Mouse (Mus musculus): Measurements from ENCODE around the gene Tspan15. TPM values are rescaled to one million over a fixed set of nuclear protein-coding genes. Genes with fewer than 3 reads are reported as not detected.

Gene Tspan15
- polyA plus RNA-seq (2012; rRNA removed): 51.2 and 55.0 TPM in 2 replicates

- under 1% methylated on average over 59 of the region's 59 CpGs for WGBS
- DNase-seq: peak; percentile 96
- no peaks in the 10 kb centered on the region for H3K27me3 ChIP-seq (ENCODE audit: control insufficient read depth, insufficient read depth, low read length)
- peak within 1 kb of the TSS; percentile 16; the same call in 1 of the 2 replicates for H3K27ac ChIP-seq (ENCODE audit: insufficient read depth, low read length)
- peak; percentile 77 for TF ChIP-seq POLR2A (IDR thresholded peaks at IDR 0.05; ENCODE audit: borderline replicate concordance, insufficient read depth, low read length)
- TF ChIP-seq CTCF (IDR thresholded peaks at IDR 0.05; ENCODE audit: borderline replicate concordance, insufficient read depth, low read depth, low read length): no peak
- peak within 1 kb of the TSS; percentile 64 for H3K4me3 ChIP-seq (replicated peaks; ENCODE audit: insufficient read depth, low read depth, low read length)
- H3K4me1 ChIP-seq (ENCODE audit: control insufficient read depth, insufficient read depth, low read length): peaks cover 12% of the 10 kb centered on the region
Observed at GRCm38 (mm10) chr10:62230708-62231394, at the start of gene Tspan15. Gene Tspan15 (minus strand): TSS chr10:62231251.

- no peak for DNase-seq
- no peaks in the 10 kb centered on the region for H3K4me1 ChIP-seq (ENCODE audit: control insufficient read depth, insufficient read depth, low read length)
- no peak overlapping the region for H3K27ac ChIP-seq (ENCODE audit: insufficient read depth, low read length)
- no peak for TF ChIP-seq CTCF (IDR thresholded peaks at IDR 0.05; ENCODE audit: borderline replicate concordance, insufficient read depth, low read depth, low read length)
- no peak for TF ChIP-seq POLR2A (IDR thresholded peaks at IDR 0.05; ENCODE audit: borderline replicate concordance, insufficient read depth, low read length)
- no peaks in the 10 kb centered on the region for H3K27me3 ChIP-seq (ENCODE audit: control insufficient read depth, insufficient read depth, low read length)
- WGBS: 65% methylated on average over 4 of the region's 4 CpGs
- H3K4me3 ChIP-seq (replicated peaks; ENCODE audit: insufficient read depth, low read depth, low read length): no peak overlapping the region
Observed at GRCm38 (mm10) chr10:62279671-62280070, 48.6 kb upstream of the Tspan15 start.

GRCm38 (mm10) chr10:62279066-62279465, 48.0 kb upstream of the Tspan15 start:
- H3K4me3 ChIP-seq (replicated peaks; ENCODE audit: insufficient read depth, low read depth, low read length): no peak overlapping the region
- no peak overlapping the region for H3K27ac ChIP-seq (ENCODE audit: insufficient read depth, low read length)
- DNase-seq: no peak
- H3K4me1 ChIP-seq (ENCODE audit: control insufficient read depth, insufficient read depth, low read length): no peaks in the 10 kb centered on the region
- WGBS: 63% methylated on average over 3 of the region's 3 CpGs
- TF ChIP-seq CTCF (IDR thresholded peaks at IDR 0.05; ENCODE audit: borderline replicate concordance, insufficient read depth, low read depth, low read length) (no peak), POLR2A (IDR thresholded peaks at IDR 0.05; ENCODE audit: borderline replicate concordance, insufficient read depth, low read length) (no peak)
- H3K27me3 ChIP-seq (ENCODE audit: control insufficient read depth, insufficient read depth, low read length): no peaks in the 10 kb centered on the region

DNA sequence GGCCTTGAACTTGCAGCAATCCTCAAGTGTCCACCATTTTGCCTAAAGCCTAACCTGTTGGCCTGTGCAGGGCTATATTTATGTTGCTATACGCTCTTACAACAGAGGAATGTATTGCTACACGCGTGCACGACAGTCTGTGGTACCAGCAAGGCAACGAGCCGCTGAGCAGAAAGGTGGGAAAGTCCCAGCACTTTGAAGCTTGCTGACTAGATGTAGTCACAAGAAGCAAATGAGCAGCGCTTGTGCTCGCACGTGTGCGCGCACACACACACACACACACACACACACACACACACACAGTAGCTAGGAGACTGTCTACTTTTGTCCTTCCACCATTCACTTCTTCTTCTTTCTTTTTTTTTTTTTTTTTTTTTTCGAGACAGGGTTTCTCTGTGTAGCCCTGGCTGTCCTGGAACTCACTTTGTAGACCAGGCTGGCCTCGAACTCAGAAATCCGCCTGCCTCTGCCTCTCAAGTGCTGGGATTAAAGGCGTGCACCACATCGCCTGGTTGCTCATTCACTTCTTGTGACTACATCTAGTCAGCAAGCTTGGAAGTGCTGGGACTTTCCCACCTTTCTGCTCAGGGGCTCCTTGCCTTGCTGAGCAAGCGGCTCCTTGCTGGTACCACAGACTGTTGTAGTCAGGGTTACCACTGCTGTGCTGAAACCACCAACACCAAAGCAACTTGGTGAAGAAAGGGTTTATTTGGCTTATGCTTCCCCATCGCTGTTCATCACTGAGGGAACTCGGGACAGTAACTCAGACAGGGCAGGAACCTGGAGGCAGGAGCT, 46.6 kb upstream of the Tspan15 start:
- no peaks in the 10 kb centered on the region for H3K27me3 ChIP-seq (ENCODE audit: control insufficient read depth, insufficient read depth, low read length)
- no peak for DNase-seq
- no peak overlapping the region for H3K4me3 ChIP-seq (replicated peaks; ENCODE audit: insufficient read depth, low read depth, low read length)
- no peaks in the 10 kb centered on the region for H3K4me1 ChIP-seq (ENCODE audit: control insufficient read depth, insufficient read depth, low read length)
- H3K27ac ChIP-seq (ENCODE audit: insufficient read depth, low read length): no peak overlapping the region
- TF ChIP-seq POLR2A (IDR thresholded peaks at IDR 0.05; ENCODE audit: borderline replicate concordance, insufficient read depth, low read length) (no peak), CTCF (IDR thresholded peaks at IDR 0.05; ENCODE audit: borderline replicate concordance, insufficient read depth, low read depth, low read length) (no peak)
- 92% methylated on average over 18 of the region's 19 CpGs for WGBS

- H3K27me3 ChIP-seq (ENCODE audit: control insufficient read depth, insufficient read depth, low read length): no peaks in the 10 kb centered on the region
- DNase-seq: peak; percentile 81 to 91
- WGBS: 22% methylated on average over 4 of the region's 4 CpGs
- H3K4me1 ChIP-seq (ENCODE audit: control insufficient read depth, insufficient read depth, low read length): no peaks in the 10 kb centered on the region
- H3K4me3 ChIP-seq (replicated peaks; ENCODE audit: insufficient read depth, low read depth, low read length): no peak overlapping the region
- H3K27ac ChIP-seq (ENCODE audit: insufficient read depth, low read length): no peak overlapping the region
- no peak for TF ChIP-seq POLR2A (IDR thresholded peaks at IDR 0.05; ENCODE audit: borderline replicate concordance, insufficient read depth, low read length)
- TF ChIP-seq CTCF (IDR thresholded peaks at IDR 0.05; ENCODE audit: borderline replicate concordance, insufficient read depth, low read depth, low read length): peak; percentile 82
Observed at GRCm38 (mm10) chr10:62275235-62275634, 44.2 kb upstream of the Tspan15 start.

- Histone ChIP-seq H3K4me1 (ENCODE audit: control insufficient read depth, insufficient read depth, low read length) (peaks cover 5% of the 10 kb centered on the region), H3K4me3 (replicated peaks; ENCODE audit: insufficient read depth, low read depth, low read length) (no peak overlapping the region), H3K27ac (ENCODE audit: insufficient read depth, low read length) (no peak overlapping the region), H3K27me3 (ENCODE audit: control insufficient read depth, insufficient read depth, low read length) (no peaks in the 10 kb centered on the region)
- no peak for DNase-seq
- no peak for TF ChIP-seq POLR2A (IDR thresholded peaks at IDR 0.05; ENCODE audit: borderline replicate concordance, insufficient read depth, low read length)
- no peak for TF ChIP-seq CTCF (IDR thresholded peaks at IDR 0.05; ENCODE audit: borderline replicate concordance, insufficient read depth, low read depth, low read length)
- 58% methylated on average over 16 of the region's 16 CpGs for WGBS
Observed at GRCm38 (mm10) chr10:62269278-62269677, 38.2 kb upstream of the Tspan15 start.

GRCm38 (mm10) chr10:62264299-62264698, 33.2 kb upstream of the Tspan15 start:
- Histone ChIP-seq H3K27me3 (ENCODE audit: control insufficient read depth, insufficient read depth, low read length) (no peaks in the 10 kb centered on the region), H3K27ac (ENCODE audit: insufficient read depth, low read length) (no peak overlapping the region), H3K4me1 (ENCODE audit: control insufficient read depth, insufficient read depth, low read length) (peaks cover 5% of the 10 kb centered on the region), H3K4me3 (replicated peaks; ENCODE audit: insufficient read depth, low read depth, low read length) (no peak overlapping the region)
- WGBS: 87% methylated on average over 2 of the region's 2 CpGs
- TF ChIP-seq CTCF (IDR thresholded peaks at IDR 0.05; ENCODE audit: borderline replicate concordance, insufficient read depth, low read depth, low read length): no peak
- no peak for TF ChIP-seq POLR2A (IDR thresholded peaks at IDR 0.05; ENCODE audit: borderline replicate concordance, insufficient read depth, low read length)
- no peak for DNase-seq
